Mouse (Mus musculus) left cerebral cortex, adult 11 months (tissue): ENCODE results near the gene Fgfr2.
"Not testable (repeated sequence)": the region's sequence is repeated elsewhere in the genome, so short reads cannot be mapped to it uniquely, and the experiment has no call there.

Source experiments
- DNase-seq: peaks from one replicate; pipeline ENCODE4 v3.0.0; 2022; ENCODE audit warnings: low spot score

The Fgfr2 gene

GRCm38 (mm10) chr7:131045258-131045835, 2077.8 kb downstream of the Fgfr2 start:
- DNase-seq = not testable (repeated sequence)

- no peak for DNase-seq
Observed at GRCm38 (mm10) chr7:131042657-131043056, 2080.5 kb downstream of the Fgfr2 start.

GRCm38 (mm10) chr7:131040760-131041159, 2082.4 kb downstream of the Fgfr2 start:
- DNase-seq = not testable (repeated sequence)

- no peak for DNase-seq
Observed at GRCm38 (mm10) chr7:131037083-131037482, 2086.1 kb downstream of the Fgfr2 start.

- DNase-seq = no peak
Observed at GRCm38 (mm10) chr7:131036396-131036795, 2086.8 kb downstream of the Fgfr2 start.

GRCm38 (mm10) chr7:131031755-131032154, 2091.4 kb downstream of the Fgfr2 start, which contains the start of gene Dmbt1:
Gene Dmbt1 (plus strand): TSS chr7:131032053.
- DNase-seq = no peak

- DNase-seq = no peak
Observed at GRCm38 (mm10) chr7:131027557-131027956, 2095.6 kb downstream of the Fgfr2 start.

- no peak for DNase-seq
Observed at GRCm38 (mm10) chr7:131024807-131025206, 2098.3 kb downstream of the Fgfr2 start.

- DNase-seq = no peak
Observed at GRCm38 (mm10) chr7:131019181-131019580, 2104.0 kb downstream of the Fgfr2 start.

- no peak for DNase-seq
Observed at GRCm38 (mm10) chr7:131011901-131012300, 2111.2 kb downstream of the Fgfr2 start.

GRCm38 (mm10) chr7:131009178-131009577, 2114.0 kb downstream of the Fgfr2 start:
- DNase-seq = no peak

- no peak for DNase-seq
Observed at GRCm38 (mm10) chr7:131007221-131007620, 2115.9 kb downstream of the Fgfr2 start.

- no peak for DNase-seq
Observed at GRCm38 (mm10) chr7:131004071-131004470, 2119.1 kb downstream of the Fgfr2 start.

- no peak for DNase-seq
Observed at GRCm38 (mm10) chr7:131001976-131002726, 2121.0 kb downstream of the Fgfr2 start.

GRCm38 (mm10) chr7:130993907-130994306, 2129.2 kb downstream of the Fgfr2 start:
- DNase-seq = no peak

- DNase-seq = no peak
Observed at GRCm38 (mm10) chr7:130991174-130991789, 2131.9 kb downstream of the Fgfr2 start.

- no peak for DNase-seq
Observed at GRCm38 (mm10) chr7:130989371-130989770, 2133.8 kb downstream of the Fgfr2 start.

- no peak for DNase-seq
Observed at GRCm38 (mm10) chr7:130988146-130988545, 2135.0 kb downstream of the Fgfr2 start.

GRCm38 (mm10) chr7:130985716-130986115, 2137.4 kb downstream of the Fgfr2 start:
- DNase-seq = no peak

- no peak for DNase-seq
Observed at GRCm38 (mm10) chr7:130985193-130985592, 2138.0 kb downstream of the Fgfr2 start.

GRCm38 (mm10) chr7:130984294-130984693, 2138.9 kb downstream of the Fgfr2 start:
- no peak for DNase-seq

GRCm38 (mm10) chr7:130982881-130983280, 2140.3 kb downstream of the Fgfr2 start:
- no peak for DNase-seq

- DNase-seq = no peak
Observed at GRCm38 (mm10) chr7:130982371-130982770, 2140.8 kb downstream of the Fgfr2 start.
